Mouse (Mus musculus) ES-E14 (cell line): ENCODE measurements at regions not wholly inside any gene's neighbourhood (a gene's known extent, or its start where the extent isn't known, plus 50 kb on each side); places are given as distances from the start of the nearest gene placed in this dataset.

ENCODE experiments used
- DNase-seq: peaks from one replicate; pipeline ENCODE4 v3.0.0-alpha.2; 2013; ENCODE audit warnings: low read depth, low spot score
- H3K27ac ChIP-seq: 2 replicates; pipeline ENCODE4 v1.5.1; 2012; ENCODE audit warnings: low read depth, mild to moderate bottlenecking, low read length, moderate library complexity, mixed read lengths; ENCODE audit not compliant: poor library complexity, insufficient read depth, severe bottlenecking
- H3K36me3 ChIP-seq: 2 replicates; pipeline ENCODE4 v1.6.1; 2012; ENCODE audit warnings: mild to moderate bottlenecking, low read length, moderate library complexity, mixed read lengths; ENCODE audit not compliant: control insufficient read depth, poor library complexity, insufficient read depth, severe bottlenecking
- H3K4me1 ChIP-seq, 2 experiments: fragments of 150-350 bp in 1 of 2; sonication (generic) in 1 of 2; 2 replicates each; pipeline ENCODE4 v1.6.1; 2012; ENCODE audit warnings: low read length in 2 of 2, mild to moderate bottlenecking in 1 of 2, mixed read lengths in 1 of 2; ENCODE audit not compliant: control insufficient read depth in 2 of 2, insufficient read depth in 2 of 2, poor library complexity in 1 of 2
- H3K4me3 ChIP-seq, 2 experiments: fragments of 150-350 bp in 1 of 2; sonication (generic) in 1 of 2; 2 replicates each; pipeline ENCODE4 v1.5.1; 2012; ENCODE audit warnings: low read length in 2 of 2, low read depth in 1 of 2, mild to moderate bottlenecking in 1 of 2, mixed read lengths in 1 of 2; ENCODE audit not compliant: insufficient read depth in 1 of 2, poor library complexity in 1 of 2, severe bottlenecking in 1 of 2
- H3K9ac ChIP-seq: 2 replicates; pipeline ENCODE4 v1.6.1; 2012; ENCODE audit warnings: low read depth, mild to moderate bottlenecking, low read length, mixed read lengths; ENCODE audit not compliant: poor library complexity, insufficient read depth, severe bottlenecking
- H3K9me3 ChIP-seq: fragments of 150-350 bp; sonication (generic); 2 replicates; pipeline ENCODE4 v1.6.1; 2012; ENCODE audit warnings: low read depth, mild to moderate bottlenecking, low read length; ENCODE audit not compliant: control insufficient read depth, insufficient read depth
- CHD2 ChIP-seq: IDR thresholded peaks from 2 replicates; pipeline ENCODE4 v1.6.1; 2014; ENCODE audit warnings: mild to moderate bottlenecking, low read depth, low read length, inconsistent platforms
- HCFC1 ChIP-seq: IDR thresholded peaks from 2 replicates; pipeline ENCODE4 v1.6.1; 2012; ENCODE audit warnings: low read length, inconsistent platforms, borderline replicate concordance; ENCODE audit not compliant: insufficient read depth
- MAFK ChIP-seq: IDR thresholded peaks from 2 replicates; pipeline ENCODE4 v1.6.1; 2014; ENCODE audit warnings: mild to moderate bottlenecking, low read depth, low read length, inconsistent platforms; ENCODE audit not compliant: insufficient read depth
- ZC3H11A ChIP-seq: IDR thresholded peaks from 2 replicates; pipeline ENCODE4 v1.6.1; 2012; ENCODE audit warnings: low read depth, mild to moderate bottlenecking, inconsistent platforms, low read length, borderline replicate concordance
- ZNF384 ChIP-seq: IDR thresholded peaks from 2 replicates; pipeline ENCODE4 v1.6.1; 2012; ENCODE audit warnings: low read depth, low read length, inconsistent platforms
- in situ Hi-C, 2 experiments: fragments of 600-800 bp; cut with MboI; formaldehyde crosslinking; loops; one replicate each; pipeline ENCODE4 v1.15.1; 2025; ENCODE audit warnings: low sequenced_read_pairs in 2 of 2, inconsistent platforms in 1 of 2; ENCODE audit not compliant: unreplicated experiment in 2 of 2

DNA sequence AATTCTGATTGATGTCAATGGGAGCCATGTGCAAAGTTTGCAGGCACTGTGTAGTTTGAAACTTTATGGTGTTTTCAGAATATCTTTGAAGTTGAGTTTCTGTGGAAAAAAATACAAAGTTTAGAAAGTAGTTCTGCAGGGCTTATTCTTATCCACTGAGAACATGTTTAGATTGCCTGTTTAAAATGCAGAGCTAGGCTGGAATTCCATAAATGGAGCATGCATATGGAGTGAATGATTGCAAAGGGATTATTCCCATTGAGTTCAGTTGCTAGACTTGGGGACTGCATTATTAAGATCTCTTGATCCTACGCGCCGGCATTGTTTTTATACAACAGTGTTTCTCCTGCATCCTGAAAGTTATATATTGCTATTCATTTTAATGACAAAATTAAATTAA, 397.8 kb upstream of the Gm21833 start:
- Histone ChIP-seq H3K4me3 (no peak overlapping the region), H3K9me3 (no peaks in the 10 kb centered on the region), H3K27ac (no peak overlapping the region), H3K4me1 (no peaks in the 10 kb centered on the region), H3K36me3 (no peaks in the 10 kb centered on the region), H3K9ac (no peak overlapping the region)
- in situ Hi-C loops: no loop called here
- no peak for DNase-seq
- TF ChIP-seq HCFC1 (no peak), MAFK (no peak), ZC3H11A (no peak), CHD2 (no peak)

DNA sequence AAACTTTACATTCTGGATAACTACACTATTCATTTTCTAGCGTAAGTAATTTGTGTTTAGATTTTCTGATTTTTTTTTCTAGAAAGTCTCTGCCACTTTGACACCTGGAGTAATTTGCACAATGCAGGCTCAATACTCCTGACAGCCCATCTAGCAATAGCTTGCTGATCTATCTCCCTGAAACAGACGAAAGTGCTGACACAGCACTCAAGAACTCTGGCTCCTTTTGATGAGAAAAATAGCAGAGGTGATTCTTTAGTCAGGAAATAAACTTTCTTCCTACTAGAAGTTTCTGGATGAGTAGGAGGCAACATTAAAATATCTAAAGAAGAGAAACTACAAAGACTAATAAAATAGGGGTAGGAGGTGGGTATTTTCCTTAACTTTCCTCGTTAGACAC, 397.1 kb upstream of the Gm21833 start:
- in situ Hi-C loops: no loop called here
- no peaks in the 10 kb centered on the region for H3K9me3 ChIP-seq
- H3K36me3 ChIP-seq: no peaks in the 10 kb centered on the region
- no peak overlapping the region for H3K4me3 ChIP-seq
- H3K27ac ChIP-seq: no peak overlapping the region
- H3K4me1 ChIP-seq: no peaks in the 10 kb centered on the region
- H3K9ac ChIP-seq: no peak overlapping the region
- TF ChIP-seq MAFK: peak; percentile 82
- no peak for TF ChIP-seq HCFC1
- TF ChIP-seq ZC3H11A: no peak
- DNase-seq: no peak

DNA sequence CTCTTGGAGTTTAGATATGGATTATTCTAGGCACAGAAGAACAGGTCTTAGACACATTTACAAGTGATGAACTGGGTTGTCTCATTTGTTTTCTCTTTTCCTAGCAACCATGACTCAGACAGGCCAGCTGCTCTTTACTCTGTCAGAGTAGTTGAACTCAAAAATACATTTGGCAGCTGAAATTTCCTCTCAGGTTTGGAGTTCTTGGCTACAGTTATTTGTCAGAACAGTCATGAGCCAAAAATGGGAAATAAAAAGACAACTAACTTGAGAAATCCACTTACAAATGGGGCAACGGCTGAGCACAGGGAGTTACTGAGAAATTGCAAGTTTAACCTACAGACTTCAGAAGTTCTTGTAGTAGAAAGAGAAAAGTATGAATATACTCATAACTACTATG, 396.4 kb upstream of the Gm21833 start:
- Histone ChIP-seq H3K4me1 (no peaks in the 10 kb centered on the region), H3K36me3 (no peaks in the 10 kb centered on the region), H3K4me3 (no peak overlapping the region), H3K27ac (no peak overlapping the region), H3K9ac (no peak overlapping the region), H3K9me3 (no peaks in the 10 kb centered on the region)
- in situ Hi-C loops: no loop called here
- no peak for DNase-seq
- TF ChIP-seq CHD2 (no peak), ZC3H11A (no peak), HCFC1 (no peak), ZNF384 (no peak), MAFK (no peak)

DNA sequence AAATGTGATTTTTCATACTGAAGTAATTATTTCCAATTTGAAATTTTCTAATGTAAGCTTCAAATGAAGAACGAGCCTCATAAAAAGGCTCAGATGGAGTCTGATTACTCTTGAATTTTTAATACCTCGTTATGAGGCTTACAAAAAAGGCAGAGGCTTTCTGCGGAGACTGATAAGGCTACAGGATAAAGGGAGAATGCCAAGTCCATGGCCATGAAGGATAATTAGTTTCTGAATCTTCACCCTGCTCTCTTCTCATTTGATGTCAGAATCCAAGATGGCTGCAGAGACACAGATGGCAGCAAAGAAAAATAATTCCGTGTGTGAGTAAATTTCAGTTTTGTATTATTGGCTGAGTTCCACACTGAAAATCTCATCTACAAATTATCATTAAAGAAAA, 367.3 kb upstream of the Gm21833 start:
- TF ChIP-seq ZC3H11A (no peak), CHD2 (no peak), ZNF384 (no peak), MAFK (no peak), HCFC1 (no peak)
- Histone ChIP-seq H3K9ac (no peak overlapping the region), H3K27ac (no peak overlapping the region), H3K36me3 (no peaks in the 10 kb centered on the region), H3K4me3 (no peak overlapping the region), H3K9me3 (no peaks in the 10 kb centered on the region), H3K4me1 (no peaks in the 10 kb centered on the region)
- in situ Hi-C loops: no loop called here
- no peak for DNase-seq

DNA sequence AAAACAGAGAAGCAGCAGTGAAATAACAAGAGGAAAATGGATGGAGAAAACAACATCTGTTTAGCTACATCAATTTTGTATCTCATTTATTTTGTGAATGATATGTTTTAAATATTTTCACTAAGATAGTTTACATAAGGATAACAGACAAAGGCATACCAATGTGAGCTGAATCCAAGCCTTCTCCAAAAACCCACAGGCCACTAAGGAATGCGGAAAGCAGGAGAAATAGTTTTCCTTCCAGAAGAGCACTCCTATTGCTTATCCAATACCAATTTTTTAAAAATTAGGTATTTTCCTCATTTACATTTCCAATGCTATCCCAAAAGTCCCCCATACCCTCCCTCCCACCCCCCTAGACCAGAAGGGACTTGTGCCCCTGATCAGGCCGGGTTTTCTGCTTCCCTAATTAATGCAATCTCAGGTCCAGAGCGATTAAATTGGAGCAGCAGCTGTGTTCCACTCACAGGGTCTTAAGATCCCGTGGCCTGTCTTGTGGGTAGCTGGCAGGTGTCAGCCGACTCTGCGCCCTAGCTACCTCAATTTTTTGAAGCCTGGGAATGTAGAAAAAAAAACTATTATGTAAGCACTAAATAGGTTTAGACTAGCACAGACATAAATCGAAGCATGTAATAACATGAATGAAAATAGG, 357.3 kb upstream of the Gm21833 start:
- H3K4me1 ChIP-seq: no peaks in the 10 kb centered on the region
- no peak overlapping the region for H3K27ac ChIP-seq
- H3K4me3 ChIP-seq: no peak overlapping the region
- H3K36me3 ChIP-seq: no peaks in the 10 kb centered on the region
- in situ Hi-C loops: no loop called here
- no peak overlapping the region for H3K9ac ChIP-seq
- no peak for TF ChIP-seq CHD2
- TF ChIP-seq HCFC1: no peak
- TF ChIP-seq ZC3H11A: no peak
- no peak for TF ChIP-seq MAFK
- no peak for TF ChIP-seq ZNF384
- H3K9me3 ChIP-seq: no peaks in the 10 kb centered on the region
- DNase-seq: no peak
